Mouse (Mus musculus) kidney, adult 11 months (tissue): ENCODE data around the gene Gm49378.

ENCODE experiments used
- DNase-seq: peaks from one replicate; pipeline ENCODE4 v3.0.0; 2022

Gene Gm49378

GRCm38 (mm10) chr14:55589271-55589670 is 48.4 kb downstream of the Gm49378 start:
- no peak for DNase-seq

GRCm38 (mm10) chr14:55586149-55586548 is 51.5 kb downstream of the Gm49378 start:
- DNase-seq, result no peak

GRCm38 (mm10) chr14:55585566-55585960 is 52.1 kb downstream of the Gm49378 start:
- no peak for DNase-seq

- DNase-seq, result peak; percentile 81
These were observed 52.8 kb downstream of the Gm49378 start, which contains the start of gene Emc9 for GRCm38 (mm10) chr14:55584702-55585565. Gene Emc9, minus strand, starts transcription at chr14:55585302.

- DNase-seq, result no peak
These were observed 53.4 kb downstream of the Gm49378 start for GRCm38 (mm10) chr14:55584303-55584701.

GRCm38 (mm10) chr14:55581981-55582681 is 55.6 kb downstream of the Gm49378 start:
- DNase-seq, result no peak

GRCm38 (mm10) chr14:55580731-55581130 is 57.0 kb downstream of the Gm49378 start:
- no peak for DNase-seq

- DNase-seq, result no peak
These were observed 57.9 kb downstream of the Gm49378 start for GRCm38 (mm10) chr14:55579511-55580496.
